Mouse (Mus musculus): Measurements from ENCODE around the gene Slc23a2.
A peak's percentile ranks its signal among the peaks of the same experiment; 100 is the strongest.

The Slc23a2 gene

DNA sequence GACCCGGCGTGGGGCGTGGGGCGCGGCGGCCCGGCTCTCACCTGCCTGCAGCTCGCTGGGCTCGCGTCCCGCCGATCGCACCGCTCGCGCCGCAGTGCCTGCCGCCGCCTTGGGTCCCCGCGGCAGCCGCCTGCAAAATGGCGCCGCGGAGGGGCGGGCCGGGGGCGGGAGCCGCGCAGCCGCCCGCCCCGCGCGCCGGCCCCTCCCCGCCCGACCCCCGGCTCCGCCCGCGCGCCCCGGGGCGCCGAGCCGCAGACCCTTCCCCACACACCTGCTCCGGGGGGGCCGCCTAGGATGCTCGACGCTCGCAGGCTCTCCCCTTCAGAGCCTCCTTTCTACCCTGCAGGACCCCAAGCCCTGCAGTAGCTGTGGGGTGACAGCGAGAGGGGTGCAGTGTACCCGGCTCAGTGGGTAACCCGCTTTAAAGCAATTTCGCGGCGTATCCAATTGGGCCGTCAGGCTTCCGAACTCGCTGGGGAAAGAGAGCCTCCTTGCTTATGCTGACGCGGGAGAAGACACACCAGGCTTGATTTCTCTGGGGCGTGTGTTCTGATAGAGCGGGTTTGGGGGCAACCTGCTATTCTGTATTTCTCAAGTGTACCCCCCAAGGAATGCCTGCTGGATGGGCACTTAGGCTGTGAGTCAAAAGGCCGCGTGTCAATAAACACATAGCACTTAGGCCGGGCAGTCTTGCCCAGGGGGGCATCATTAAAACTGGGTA is at the start of gene Slc23a2:
TSS of gene Slc23a2 (minus strand) at position 138 of the 721 bp plus-strand sequence.
- peak; percentile 68 to 79 for DNase-seq

DNA sequence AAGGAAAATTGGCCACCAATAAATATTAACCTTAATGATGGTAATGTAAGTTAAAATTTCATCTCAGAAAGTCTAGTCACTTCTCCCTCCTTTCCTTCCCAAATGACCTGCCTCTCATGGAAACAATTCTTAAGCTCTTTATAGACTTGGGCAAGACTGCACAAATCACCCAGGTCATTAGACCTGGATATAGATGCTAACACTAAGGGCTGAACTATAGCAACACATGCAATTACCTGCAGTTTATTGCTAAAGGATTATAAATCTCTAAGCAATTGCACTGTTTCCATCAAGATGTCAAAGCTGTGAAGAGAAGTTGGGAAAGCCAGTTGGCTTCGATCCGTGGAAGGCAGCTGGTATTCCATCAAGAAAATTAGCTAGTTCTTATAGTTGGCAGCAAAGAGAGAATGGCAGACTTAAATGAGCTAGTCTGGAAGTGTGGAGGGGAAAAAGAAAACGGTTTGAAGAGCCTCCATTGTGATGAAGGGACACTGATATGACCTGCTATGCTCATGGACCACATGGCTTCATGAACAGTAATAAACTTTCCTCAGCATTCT is 45.8 kb upstream of the Slc23a2 start:
- no peak for DNase-seq

DNA sequence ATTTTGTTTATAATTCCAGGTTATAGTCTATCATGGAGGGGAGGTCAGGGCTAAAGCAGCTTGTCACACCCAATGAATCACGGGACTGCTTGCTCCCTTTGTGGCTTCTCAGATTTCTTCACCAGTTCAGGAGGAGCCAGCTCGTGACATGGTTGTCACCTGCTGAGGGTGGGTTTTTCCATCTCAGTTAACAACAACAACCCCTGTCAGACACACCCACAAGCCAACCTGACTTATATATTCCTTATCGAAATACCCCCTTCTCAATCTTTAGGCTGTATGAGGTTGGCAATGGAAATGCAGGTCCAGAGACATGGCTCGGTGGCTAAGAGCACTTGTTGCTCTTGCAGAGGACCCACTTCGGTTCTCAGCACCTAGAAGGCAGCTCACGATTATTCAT is 39.0 kb upstream of the Slc23a2 start:
- no peak for DNase-seq

GRCm38 (mm10) chr2:132180463-132181205 is 35.7 kb upstream of the Slc23a2 start:
- DNase-seq: peak in 1 of 2 experiments; percentile 6

DNA sequence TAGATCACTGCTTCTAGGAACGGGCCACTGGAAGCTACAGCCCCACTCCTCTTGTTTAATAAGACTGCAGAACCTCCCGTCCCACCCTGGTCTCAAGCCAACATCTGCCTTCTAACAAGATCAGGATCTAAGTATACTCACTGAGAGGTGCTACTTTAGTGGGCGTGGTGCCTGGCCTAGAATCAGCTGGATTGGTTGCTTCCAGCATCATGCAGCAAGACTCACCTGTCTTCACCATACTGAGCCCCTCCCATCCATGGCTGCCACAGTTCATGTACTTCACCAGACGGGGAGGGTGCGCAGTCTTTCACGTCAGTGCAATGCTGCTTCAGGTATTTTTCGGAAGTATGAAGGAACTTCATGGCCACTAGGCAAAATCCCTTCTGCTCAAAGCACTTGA is 34.5 kb upstream of the Slc23a2 start:
- no peak for DNase-seq

- no peak for DNase-seq
Measured at GRCm38 (mm10) chr2:132177406-132177805, 32.5 kb upstream of the Slc23a2 start.

DNA sequence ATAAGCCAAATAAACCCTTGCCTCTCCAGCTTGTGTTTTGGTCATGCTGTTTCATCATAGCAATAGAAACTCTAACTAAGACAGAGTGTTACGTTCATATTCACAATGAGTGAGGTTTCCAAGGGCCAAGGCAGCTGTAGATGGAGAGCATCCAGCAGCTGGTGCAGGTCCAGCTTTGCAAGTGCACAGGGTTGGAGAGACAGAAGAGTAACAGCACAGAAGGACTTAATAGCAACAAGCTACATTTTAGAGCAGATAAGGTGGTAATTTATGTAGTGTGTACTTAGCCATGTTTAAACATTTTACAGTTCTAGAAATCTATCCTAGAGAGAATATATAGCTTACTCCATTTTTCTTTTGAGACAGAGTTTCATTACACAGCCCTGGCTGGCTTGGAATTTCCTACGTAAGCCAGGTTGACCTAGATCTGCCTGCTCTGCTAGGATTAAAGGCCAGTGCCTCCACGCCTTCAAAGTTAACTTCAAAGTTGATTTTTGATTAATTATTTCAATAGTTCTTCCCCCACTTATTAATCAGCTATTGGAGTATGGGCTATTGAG is 31.5 kb upstream of the Slc23a2 start:
- DNase-seq: no peak

DNA sequence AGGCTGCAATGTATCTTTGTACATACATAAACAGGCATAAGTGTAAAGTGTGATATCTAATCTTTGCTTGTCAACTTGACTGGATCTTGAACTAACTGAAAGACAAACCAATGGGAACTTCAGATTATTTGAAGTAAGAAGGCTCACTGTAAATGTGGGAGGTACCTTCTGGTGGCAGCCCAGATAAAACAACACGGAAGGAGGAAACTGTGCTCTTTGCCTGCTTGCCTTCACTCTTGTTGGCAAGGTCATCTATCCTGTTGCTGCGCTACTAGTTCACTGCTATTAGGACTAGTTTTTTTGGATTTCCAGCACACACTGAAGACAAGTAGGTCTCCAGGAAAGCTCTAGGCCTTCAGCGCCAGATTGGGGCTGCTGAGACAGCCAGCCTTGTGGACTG is 29.1 kb upstream of the Slc23a2 start:
- DNase-seq: no peak

GRCm38 (mm10) chr2:132171939-132172338 is 27.0 kb upstream of the Slc23a2 start:
- no peak for DNase-seq

GRCm38 (mm10) chr2:132169150-132169549 is 24.2 kb upstream of the Slc23a2 start:
- DNase-seq: no peak

DNA sequence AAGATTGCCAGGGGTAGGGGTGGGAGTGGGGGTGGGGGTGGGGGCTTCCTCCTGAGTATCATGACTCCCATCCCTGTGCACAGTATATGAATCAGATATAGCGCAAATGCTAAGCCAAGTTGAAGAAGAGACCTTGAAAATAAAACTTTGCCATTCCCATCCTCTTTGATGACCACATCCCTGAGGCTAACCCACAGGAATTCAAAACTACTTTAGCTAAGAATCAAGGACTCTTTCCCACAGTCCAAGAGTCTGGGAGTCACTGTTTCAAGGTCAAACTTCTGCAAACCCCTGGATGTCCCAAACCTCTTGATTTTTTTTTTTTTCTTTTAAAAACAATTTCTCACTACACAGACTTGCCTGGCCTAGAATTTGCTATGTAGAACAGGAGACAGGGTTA is 18.7 kb upstream of the Slc23a2 start:
- DNase-seq: no peak

GRCm38 (mm10) chr2:132157482-132157881 is 12.6 kb upstream of the Slc23a2 start:
- DNase-seq: no peak

- no peak for DNase-seq
Measured at GRCm38 (mm10) chr2:132152670-132153069, 7.8 kb upstream of the Slc23a2 start.

DNA sequence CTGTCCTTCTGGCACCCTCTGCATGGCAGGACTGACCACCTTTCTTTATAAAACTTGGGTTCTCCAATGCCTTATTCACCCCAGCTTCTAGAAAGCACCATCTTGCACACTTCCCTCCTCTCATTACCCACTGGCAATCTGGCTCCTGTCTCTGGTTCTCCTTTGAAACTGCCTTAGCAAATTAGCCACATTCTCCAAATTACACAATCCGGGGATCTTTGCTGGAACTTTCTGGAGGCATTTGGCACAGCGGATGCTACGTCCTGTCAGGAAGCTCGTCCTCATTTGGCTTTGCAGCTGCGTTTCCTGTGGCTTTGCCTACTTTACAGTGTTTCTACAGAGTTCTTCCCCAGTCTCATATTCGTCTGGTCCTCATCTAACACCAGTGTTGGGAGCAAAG is 6.7 kb upstream of the Slc23a2 start:
- DNase-seq: peak; percentile 40 to 54

GRCm38 (mm10) chr2:132150926-132151325 is 6.0 kb upstream of the Slc23a2 start:
- no peak for DNase-seq

DNA sequence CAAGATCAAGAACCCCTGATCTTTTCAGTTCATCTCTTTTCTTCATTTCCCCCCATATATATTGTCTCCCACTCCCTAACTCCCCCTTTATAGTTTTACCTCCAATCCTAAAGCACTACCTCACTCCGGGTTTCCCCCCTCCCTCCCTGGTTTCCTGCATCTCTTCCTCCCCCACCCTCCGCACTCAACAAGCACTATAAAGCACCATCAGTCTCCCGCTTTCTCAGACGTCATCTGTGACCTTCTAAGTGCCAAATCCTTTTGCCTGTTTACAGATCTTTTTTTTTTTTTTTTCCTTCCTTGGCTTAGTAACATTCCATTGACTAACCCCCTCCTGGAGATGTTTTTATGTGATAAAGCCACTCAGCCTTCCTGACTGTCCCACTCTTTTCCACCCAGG is 1.6 kb upstream of the Slc23a2 start:
- DNase-seq: peak; percentile 51 to 58

DNA sequence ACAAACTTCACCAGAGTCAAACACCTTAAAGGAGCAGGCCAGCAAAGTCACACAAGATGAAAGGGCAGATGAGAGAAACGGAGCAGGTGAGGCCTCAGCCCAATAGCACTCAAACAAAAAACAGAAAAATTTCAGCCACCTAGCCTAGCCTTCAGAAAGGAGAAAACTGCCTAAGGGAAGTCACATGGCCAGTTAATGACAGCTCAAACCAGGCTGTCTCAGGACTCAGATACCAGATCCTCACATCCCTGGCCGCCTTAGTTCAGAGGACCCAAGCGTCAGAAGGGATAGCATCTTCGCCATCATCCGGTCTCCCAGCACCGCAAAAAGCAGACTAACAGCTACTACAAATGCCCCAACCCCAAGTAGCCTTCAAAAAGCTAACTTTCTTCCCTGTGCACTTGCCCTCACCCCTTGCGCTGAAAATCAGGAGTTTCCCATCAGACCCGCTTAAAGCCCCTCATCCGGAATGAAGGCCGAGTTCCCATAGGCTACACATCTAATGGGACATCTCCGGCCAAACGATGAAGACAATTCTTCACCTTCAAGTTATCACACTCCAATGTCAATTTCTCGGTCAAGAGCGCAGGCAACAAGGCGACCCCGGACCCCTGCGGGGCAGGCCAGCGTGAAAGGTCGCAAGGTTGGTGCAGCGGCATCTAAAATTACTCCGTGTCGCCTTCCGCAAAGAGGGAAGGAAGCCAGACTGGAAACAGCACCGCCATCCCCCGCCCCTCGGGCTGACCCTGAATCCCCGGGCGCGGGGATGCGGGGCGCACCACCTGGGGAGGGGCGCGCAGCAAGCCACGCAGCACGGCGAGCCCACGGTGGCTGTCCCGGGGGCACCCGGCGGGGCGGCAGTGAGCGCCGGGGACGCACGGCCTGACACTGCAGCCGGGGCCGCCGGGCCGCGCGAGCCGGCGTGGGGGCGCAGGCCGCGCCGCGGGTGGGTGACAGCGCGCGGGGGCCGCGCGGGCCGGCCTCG is 673 bp downstream of the Slc23a2 start:
- peak in 1 of 2 experiments; percentile 45 for DNase-seq

- DNase-seq: no peak
Measured at GRCm38 (mm10) chr2:132142606-132143005, 2.3 kb downstream of the Slc23a2 start.

DNA sequence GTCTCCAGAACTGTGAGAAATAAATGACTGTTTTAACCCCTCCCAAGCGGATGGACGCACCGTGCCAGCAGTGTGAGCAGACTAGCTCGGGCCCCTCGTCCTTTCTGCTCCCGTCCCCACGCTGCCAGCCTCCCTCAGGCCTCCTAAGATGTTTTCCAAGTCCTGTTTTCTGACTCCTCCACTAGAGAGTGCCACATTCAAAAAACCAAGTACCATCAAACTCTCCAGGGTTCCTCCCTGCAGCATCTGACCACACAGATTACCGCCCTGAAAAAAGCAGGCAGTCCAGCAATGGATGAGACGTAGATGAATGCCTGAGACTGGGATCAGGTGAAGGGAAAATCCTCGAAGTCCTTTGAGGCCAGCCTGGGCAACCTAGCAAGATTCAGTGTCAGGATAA is 4.4 kb downstream of the Slc23a2 start:
- no peak for DNase-seq

DNA sequence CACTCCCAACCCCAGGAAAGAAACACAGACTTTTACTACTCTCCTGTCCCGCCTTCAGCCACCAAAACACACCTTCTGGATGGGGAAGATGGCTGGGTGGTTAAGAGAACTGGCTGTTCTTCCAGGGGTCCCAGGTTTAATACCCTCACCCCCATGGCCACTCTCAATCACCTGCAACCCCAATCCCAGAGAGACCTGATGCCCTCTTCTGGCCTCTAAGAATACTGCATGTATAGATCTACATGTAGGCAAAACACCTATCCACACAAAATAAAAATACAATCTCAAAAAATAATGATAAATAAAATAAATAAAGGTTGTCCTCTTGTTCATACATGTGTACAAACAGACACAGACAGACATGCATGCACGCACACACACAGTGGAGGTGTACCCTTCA is 5.8 kb downstream of the Slc23a2 start:
- no peak for DNase-seq

- no peak for DNase-seq
Measured at GRCm38 (mm10) chr2:132135876-132136637, 8.9 kb downstream of the Slc23a2 start.

DNA sequence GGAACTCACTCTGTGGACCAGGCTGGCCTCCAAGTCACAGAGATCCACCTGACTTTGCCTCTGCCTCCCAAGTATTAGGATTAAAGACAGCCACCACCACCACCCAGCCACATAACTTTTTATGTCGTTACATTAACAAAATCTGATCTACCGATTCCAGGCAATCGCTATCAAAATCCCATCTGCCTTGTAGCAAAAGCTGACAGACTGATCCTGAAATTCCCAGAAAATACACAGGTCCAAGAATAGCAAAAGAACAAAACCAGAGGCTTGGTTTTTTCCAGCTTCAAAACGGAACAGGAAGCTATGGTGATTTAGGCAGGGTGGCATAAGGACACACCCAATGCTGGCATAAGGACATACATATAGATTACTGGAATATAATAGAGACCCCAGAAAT is 10.2 kb downstream of the Slc23a2 start:
- no peak for DNase-seq
